Mouse (Mus musculus): ENCODE measurements around the gene Btn2a2. TPM values are rescaled to one million over a fixed set of nuclear protein-coding genes. Genes with fewer than 3 reads are reported as not detected.

Gene Btn2a2
- polyA plus RNA-seq, 1 experiment from 2014 or later, result 0.32 TPM

GRCm38 (mm10) chr13:23495526-23495925, 6.9 kb upstream of the Btn2a2 start:
- H3K9me3 ChIP-seq (ENCODE audit: control insufficient read depth, low read length), result no peaks in the 10 kb centered on the region
- H3K4me1 ChIP-seq (replicated peaks; ENCODE audit: control insufficient read depth, insufficient read depth, low read length), result peaks cover 29% of the 10 kb centered on the region
- 77% methylated on average over 6 of the region's 6 CpGs for WGBS

GRCm38 (mm10) chr13:23491990-23492389, 3.3 kb upstream of the Btn2a2 start:
- H3K27me3 ChIP-seq (replicated peaks; ENCODE audit: control insufficient read depth, insufficient read depth, low read length), result no peaks in the 10 kb centered on the region
- H3K9ac ChIP-seq (ENCODE audit: low read depth, low read length), result no peak overlapping the region
- peaks cover 14% of the 10 kb centered on the region for H3K4me1 ChIP-seq (replicated peaks; ENCODE audit: control insufficient read depth, insufficient read depth, low read length)
- H3K9me3 ChIP-seq (ENCODE audit: control insufficient read depth, low read length), result no peaks in the 10 kb centered on the region
- H3K4me2 ChIP-seq, result peak overlapping the region; percentile 58
- WGBS, result 12% methylated on average over 14 of the region's 14 CpGs
- no peak overlapping the region for H3K27ac ChIP-seq (ENCODE audit: low read depth, low read length)
- ATAC-seq (replicated peaks; ENCODE audit: low FRiP score) (no peak), DNase-seq (ENCODE audit: low spot score) (no peak)
- no peaks in the 10 kb centered on the region for H3K36me3 ChIP-seq (ENCODE audit: control insufficient read depth, insufficient read depth, low read length)
- peak overlapping the region; percentile 36 for H3K4me3 ChIP-seq (ENCODE audit: low read depth, low read length)

More at GRCm38 (mm10) chr13:23495526-23495925, 6.9 kb upstream of the Btn2a2 start:
- Histone ChIP-seq H3K27ac (ENCODE audit: low read depth, low read length) (no peak overlapping the region), H3K4me2 (no peak overlapping the region), H3K27me3 (replicated peaks; ENCODE audit: control insufficient read depth, insufficient read depth, low read length) (no peaks in the 10 kb centered on the region), H3K4me3 (ENCODE audit: low read depth, low read length) (no peak overlapping the region), H3K9ac (ENCODE audit: low read depth, low read length) (no peak overlapping the region), H3K36me3 (ENCODE audit: control insufficient read depth, insufficient read depth, low read length) (no peaks in the 10 kb centered on the region)
- ATAC-seq (replicated peaks; ENCODE audit: low FRiP score), result no peak
- DNase-seq (ENCODE audit: low spot score), result no peak

- no peaks in the 10 kb centered on the region for H3K36me3 ChIP-seq (ENCODE audit: control insufficient read depth, insufficient read depth, low read length)
- WGBS, result 4% methylated on average over 1 of the region's 1 CpGs
Measured at GRCm38 (mm10) chr13:23491263-23491662, 2.6 kb upstream of the Btn2a2 start.

GRCm38 (mm10) chr13:23490863-23491262, 2.2 kb upstream of the Btn2a2 start:
- no peak overlapping the region for H3K9ac ChIP-seq (ENCODE audit: low read depth, low read length)
- H3K4me1 ChIP-seq (replicated peaks; ENCODE audit: control insufficient read depth, insufficient read depth, low read length), result peaks cover 14% of the 10 kb centered on the region
- 26% methylated on average over 1 of the region's 1 CpGs for WGBS
- no peak for ATAC-seq (replicated peaks; ENCODE audit: low FRiP score)
- H3K4me3 ChIP-seq (ENCODE audit: low read depth, low read length), result no peak overlapping the region
- no peaks in the 10 kb centered on the region for H3K27me3 ChIP-seq (replicated peaks; ENCODE audit: control insufficient read depth, insufficient read depth, low read length)
- H3K36me3 ChIP-seq (ENCODE audit: control insufficient read depth, insufficient read depth, low read length), result no peaks in the 10 kb centered on the region
- DNase-seq (ENCODE audit: low spot score), result no peak
- no peak overlapping the region for H3K27ac ChIP-seq (ENCODE audit: low read depth, low read length)
- no peak overlapping the region for H3K4me2 ChIP-seq
- no peaks in the 10 kb centered on the region for H3K9me3 ChIP-seq (ENCODE audit: control insufficient read depth, low read length)

More at GRCm38 (mm10) chr13:23491263-23491662, 2.6 kb upstream of the Btn2a2 start:
- Histone ChIP-seq H3K4me1 (replicated peaks; ENCODE audit: control insufficient read depth, insufficient read depth, low read length) (peaks cover 14% of the 10 kb centered on the region), H3K4me2 (no peak overlapping the region), H3K27me3 (replicated peaks; ENCODE audit: control insufficient read depth, insufficient read depth, low read length) (no peaks in the 10 kb centered on the region), H3K9me3 (ENCODE audit: control insufficient read depth, low read length) (no peaks in the 10 kb centered on the region), H3K4me3 (ENCODE audit: low read depth, low read length) (no peak overlapping the region), H3K9ac (ENCODE audit: low read depth, low read length) (no peak overlapping the region), H3K27ac (ENCODE audit: low read depth, low read length) (no peak overlapping the region)
- ATAC-seq (replicated peaks; ENCODE audit: low FRiP score) (0 out of 2 replicates have a peak, but pooled peaks have one; percentile 32), DNase-seq (ENCODE audit: low spot score) (no peak)

- Histone ChIP-seq H3K9ac (ENCODE audit: low read depth, low read length) (no peak overlapping the region), H3K36me3 (ENCODE audit: control insufficient read depth, insufficient read depth, low read length) (no peaks in the 10 kb centered on the region), H3K27me3 (replicated peaks; ENCODE audit: control insufficient read depth, insufficient read depth, low read length) (no peaks in the 10 kb centered on the region), H3K4me3 (ENCODE audit: low read depth, low read length) (no peak overlapping the region), H3K9me3 (ENCODE audit: control insufficient read depth, low read length) (no peaks in the 10 kb centered on the region), H3K27ac (ENCODE audit: low read depth, low read length) (no peak overlapping the region), H3K4me2 (no peak overlapping the region), H3K4me1 (replicated peaks; ENCODE audit: control insufficient read depth, insufficient read depth, low read length) (peaks cover 4% of the 10 kb centered on the region; the same call in 1 of the 2 replicates)
- no peak for ATAC-seq (replicated peaks; ENCODE audit: low FRiP score)
- DNase-seq (ENCODE audit: low spot score), result no peak
- WGBS, result 35% methylated on average over 5 of the region's 5 CpGs
Measured at GRCm38 (mm10) chr13:23485271-23485670, 3.4 kb downstream of the Btn2a2 start.

- H3K27me3 ChIP-seq (replicated peaks; ENCODE audit: control insufficient read depth, insufficient read depth, low read length), result no peaks in the 10 kb centered on the region
- no peaks in the 10 kb centered on the region for H3K36me3 ChIP-seq (ENCODE audit: control insufficient read depth, insufficient read depth, low read length)
- no peak overlapping the region for H3K9ac ChIP-seq (ENCODE audit: low read depth, low read length)
- no peak overlapping the region for H3K4me3 ChIP-seq (ENCODE audit: low read depth, low read length)
- ATAC-seq (replicated peaks; ENCODE audit: low FRiP score) (no peak), DNase-seq (ENCODE audit: low spot score) (no peak)
- H3K4me1 ChIP-seq (replicated peaks; ENCODE audit: control insufficient read depth, insufficient read depth, low read length), result peaks cover 2% of the 10 kb centered on the region; the same call in 1 of the 2 replicates
- 76% methylated on average over 2 of the region's 2 CpGs for WGBS
- no peaks in the 10 kb centered on the region for H3K9me3 ChIP-seq (ENCODE audit: control insufficient read depth, low read length)
- no peak overlapping the region for H3K27ac ChIP-seq (ENCODE audit: low read depth, low read length)
- H3K4me2 ChIP-seq, result no peak overlapping the region
Measured at GRCm38 (mm10) chr13:23483153-23483552, 5.5 kb downstream of the Btn2a2 start.

GRCm38 (mm10) chr13:23475658-23476057, 13.0 kb downstream of the Btn2a2 start:
- Histone ChIP-seq H3K27me3 (replicated peaks; ENCODE audit: control insufficient read depth, insufficient read depth, low read length) (no peaks in the 10 kb centered on the region), H3K4me3 (ENCODE audit: low read depth, low read length) (no peak overlapping the region), H3K4me2 (no peak overlapping the region), H3K9me3 (ENCODE audit: control insufficient read depth, low read length) (no peaks in the 10 kb centered on the region), H3K4me1 (replicated peaks; ENCODE audit: control insufficient read depth, insufficient read depth, low read length) (no peaks in the 10 kb centered on the region), H3K27ac (ENCODE audit: low read depth, low read length) (no peak overlapping the region), H3K9ac (ENCODE audit: low read depth, low read length) (no peak overlapping the region), H3K36me3 (ENCODE audit: control insufficient read depth, insufficient read depth, low read length) (no peaks in the 10 kb centered on the region)
- ATAC-seq (replicated peaks; ENCODE audit: low FRiP score), result no peak
- 35% methylated on average over 2 of the region's 2 CpGs for WGBS
- no peak for DNase-seq (ENCODE audit: low spot score)

- WGBS, result under 1% methylated on average over 9 of the region's 9 CpGs
- ATAC-seq (replicated peaks; ENCODE audit: low FRiP score), result peak; percentile 65
- H3K4me2 ChIP-seq, result peak overlapping the region; percentile 94
Measured at GRCm38 (mm10) chr13:23466911-23467310, 21.7 kb downstream of the Btn2a2 start.

GRCm38 (mm10) chr13:23466306-23466705, 22.4 kb downstream of the Btn2a2 start:
- Histone ChIP-seq H3K36me3 (ENCODE audit: control insufficient read depth, insufficient read depth, low read length) (no peaks in the 10 kb centered on the region), H3K27ac (ENCODE audit: low read depth, low read length) (no peak overlapping the region), H3K9me3 (ENCODE audit: control insufficient read depth, low read length) (no peaks in the 10 kb centered on the region), H3K4me1 (replicated peaks; ENCODE audit: control insufficient read depth, insufficient read depth, low read length) (peaks cover 9% of the 10 kb centered on the region), H3K27me3 (replicated peaks; ENCODE audit: control insufficient read depth, insufficient read depth, low read length) (no peaks in the 10 kb centered on the region), H3K9ac (ENCODE audit: low read depth, low read length) (no peak overlapping the region), H3K4me2 (peak overlapping the region; percentile 94), H3K4me3 (ENCODE audit: low read depth, low read length) (peak overlapping the region; percentile 68)
- ATAC-seq (replicated peaks; ENCODE audit: low FRiP score) (no peak), DNase-seq (ENCODE audit: low spot score) (no peak)
- 49% methylated on average over 1 of the region's 1 CpGs for WGBS

More at GRCm38 (mm10) chr13:23466911-23467310, 21.7 kb downstream of the Btn2a2 start:
- peak; percentile 84 for DNase-seq (ENCODE audit: low spot score)
- H3K9ac ChIP-seq (ENCODE audit: low read depth, low read length), result no peak overlapping the region
- no peak overlapping the region for H3K4me3 ChIP-seq (ENCODE audit: low read depth, low read length)
- H3K36me3 ChIP-seq (ENCODE audit: control insufficient read depth, insufficient read depth, low read length), result no peaks in the 10 kb centered on the region
- no peak overlapping the region for H3K27ac ChIP-seq (ENCODE audit: low read depth, low read length)
- no peaks in the 10 kb centered on the region for H3K27me3 ChIP-seq (replicated peaks; ENCODE audit: control insufficient read depth, insufficient read depth, low read length)
- no peaks in the 10 kb centered on the region for H3K9me3 ChIP-seq (ENCODE audit: control insufficient read depth, low read length)
- peaks cover 9% of the 10 kb centered on the region for H3K4me1 ChIP-seq (replicated peaks; ENCODE audit: control insufficient read depth, insufficient read depth, low read length)

Data from liver, embryonic 11.5 days (tissue).